Mouse (Mus musculus) limb, embryonic 13.5 days (tissue): ENCODE results near the gene Optc. TPM values are rescaled to one million over a fixed set of nuclear protein-coding genes. Genes with fewer than 3 reads are reported as not detected.

ENCODE experiments used
- ATAC-seq: fragments of 200-750 bp; cut with Nextera tagmentation; 2 replicates; pipeline ENCODE4 v1.8.0; 2017; ENCODE audit warnings: low read depth, moderate number of reproducible peaks, moderate TSS enrichment; ENCODE audit not compliant: low FRiP score
- H3K27ac ChIP-seq: fragments of 300-500 bp; sonication (generic); 2 replicates; pipeline ENCODE4 v1.5.1; 2015; ENCODE audit warnings: inconsistent platforms, mild to moderate bottlenecking, moderate library complexity
- H3K27me3 ChIP-seq: fragments of 300-500 bp; sonication (generic); 2 replicates; pipeline ENCODE4 v1.6.1; 2015; ENCODE audit warnings: mild to moderate bottlenecking, inconsistent platforms
- H3K36me3 ChIP-seq: fragments of 300-500 bp; sonication (generic); 2 replicates; pipeline ENCODE4 v1.6.1; 2015; ENCODE audit warnings: inconsistent platforms, mild to moderate bottlenecking, moderate library complexity
- H3K4me1 ChIP-seq: fragments of 300-500 bp; sonication (generic); 2 replicates; pipeline ENCODE4 v1.6.1; 2015; ENCODE audit warnings: inconsistent platforms
- H3K4me2 ChIP-seq: fragments of 300-500 bp; sonication (generic); replicated peaks from 2 replicates; pipeline ENCODE4 v1.6.1; 2015; ENCODE audit warnings: inconsistent platforms, mild to moderate bottlenecking, moderate library complexity
- H3K4me3 ChIP-seq: fragments of 300-500 bp; sonication (generic); 2 replicates; pipeline ENCODE4 v1.5.1; 2015; ENCODE audit warnings: moderate library complexity, mild to moderate bottlenecking, inconsistent platforms
- H3K9ac ChIP-seq: fragments of 300-500 bp; sonication (generic); 2 replicates; pipeline ENCODE4 v1.6.1; 2015; ENCODE audit warnings: mild to moderate bottlenecking, inconsistent platforms
- H3K9me3 ChIP-seq: fragments of 300-500 bp; sonication (generic); 2 replicates; pipeline ENCODE4 v1.6.1; 2016; ENCODE audit warnings: inconsistent platforms
- WGBS: fragments of 180-500 bp; shearing (Covaris S2); methylation state at CpG from one replicate; pipeline ENCODE4 v1.1.7; 2015; 5-methylcytosine and 5-hydroxymethylcytosine counted together
- polyA plus RNA-seq: library from polyadenylated mRNA; unstranded; fragments of >200 nt; fragmentation: Nextera tagmentation; extraction: Ambion mirVana; gene quantifications from 2 replicates; pipeline ENCODE4 v1.2.1, GENCODE M21; 2015

Optc gene
- polyA plus RNA-seq, 1 experiment from 2014 or later, result 0.81 TPM

- Histone ChIP-seq H3K9ac (no peak overlapping the region), H3K4me2 (no peak overlapping the region), H3K4me3 (no peak overlapping the region), H3K27ac (no peak overlapping the region), H3K4me1 (0 out of 2 replicates have a peak, but pooled peaks cover 4% of the 10 kb centered on the region), H3K36me3 (no peaks in the 10 kb centered on the region), H3K27me3 (peaks cover 7% of the 10 kb centered on the region; the same call in 1 of the 2 replicates), H3K9me3 (no peaks in the 10 kb centered on the region)
- 87% methylated on average over 10 of the region's 10 CpGs for WGBS
- no peak for ATAC-seq
Observed at GRCm38 (mm10) chr1:133934354-133934963, 26.7 kb upstream of the Optc start.

DNA sequence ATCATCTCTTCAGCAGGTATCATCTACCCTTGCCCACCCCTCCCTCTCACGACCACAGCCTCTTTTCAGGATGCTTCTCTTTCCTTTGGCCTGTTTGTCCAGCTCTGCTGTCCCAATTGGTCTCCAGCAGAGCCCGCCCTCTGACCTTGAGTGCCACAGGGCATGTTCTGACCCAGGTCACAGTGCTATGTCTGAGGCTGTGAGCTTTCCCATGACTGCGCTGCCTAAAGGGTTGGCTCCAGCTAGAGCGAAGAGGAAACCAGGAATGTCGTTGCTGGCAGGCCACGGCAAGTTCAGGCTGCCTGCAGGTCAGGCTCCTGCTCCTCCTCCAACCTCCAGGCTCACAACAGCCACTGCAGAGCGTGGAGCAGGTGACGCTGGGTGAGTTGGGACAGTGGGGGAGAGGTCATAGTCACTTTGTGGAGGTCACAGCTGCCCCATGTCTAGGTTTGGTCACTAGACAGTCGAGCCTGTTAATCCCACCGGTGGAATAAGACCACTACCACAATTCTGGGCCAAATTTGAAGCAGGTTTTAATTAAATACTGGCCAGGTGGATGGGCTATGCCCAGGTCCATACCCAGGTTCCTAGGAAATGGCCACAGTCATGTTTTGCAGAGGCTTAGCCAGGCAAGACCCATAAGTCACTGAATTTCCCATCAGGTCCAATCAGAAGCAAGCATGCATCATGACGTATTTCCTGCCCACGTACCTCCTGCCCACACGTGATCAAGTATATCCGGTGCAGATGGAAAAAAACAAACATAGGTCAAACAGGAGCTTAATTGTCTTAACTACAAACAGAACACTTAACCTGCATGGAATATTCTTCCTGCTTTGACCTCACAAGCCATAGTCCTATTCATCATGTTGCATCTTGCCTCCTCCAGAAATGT, 25.7 kb upstream of the Optc start:
- Histone ChIP-seq H3K4me1 (0 out of 2 replicates have a peak, but pooled peaks cover 7% of the 10 kb centered on the region), H3K4me2 (no peak overlapping the region), H3K4me3 (no peak overlapping the region), H3K9me3 (no peaks in the 10 kb centered on the region), H3K9ac (no peak overlapping the region), H3K36me3 (no peaks in the 10 kb centered on the region), H3K27ac (no peak overlapping the region), H3K27me3 (0 out of 2 replicates have a peak, but pooled peaks cover 6% of the 10 kb centered on the region)
- no peak for ATAC-seq
- WGBS, result 55% methylated on average over 14 of the region's 14 CpGs

GRCm38 (mm10) chr1:133929980-133930379, 22.2 kb upstream of the Optc start:
- Histone ChIP-seq H3K36me3 (no peaks in the 10 kb centered on the region), H3K9ac (no peak overlapping the region), H3K4me3 (no peak overlapping the region), H3K27ac (no peak overlapping the region), H3K4me2 (no peak overlapping the region), H3K9me3 (no peaks in the 10 kb centered on the region), H3K4me1 (0 out of 2 replicates have a peak, but pooled peaks cover 7% of the 10 kb centered on the region), H3K27me3 (0 out of 2 replicates have a peak, but pooled peaks cover 6% of the 10 kb centered on the region)
- WGBS, result 53% methylated on average over 3 of the region's 3 CpGs
- ATAC-seq, result no peak

DNA sequence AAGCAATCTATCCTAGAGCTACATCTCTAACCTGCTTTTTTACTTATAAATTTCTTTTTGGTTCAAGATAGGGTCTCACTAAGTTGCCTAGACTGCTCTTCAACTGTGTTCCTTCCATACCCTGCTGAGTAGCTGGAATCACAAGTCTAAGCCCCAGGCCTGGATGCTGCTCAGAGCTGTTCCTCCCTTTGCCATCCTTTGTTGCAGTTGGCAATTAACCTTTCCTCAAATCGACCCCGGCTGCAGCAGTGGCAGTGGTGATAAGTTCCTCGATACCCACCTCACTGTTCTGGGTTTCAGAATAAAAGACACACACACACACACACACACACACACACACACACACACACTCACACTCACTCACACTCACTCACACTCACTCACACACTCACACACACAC, 17.4 kb upstream of the Optc start:
- no peak for ATAC-seq
- Histone ChIP-seq H3K27me3 (no peaks in the 10 kb centered on the region), H3K36me3 (no peaks in the 10 kb centered on the region), H3K4me2 (no peak overlapping the region), H3K27ac (no peak overlapping the region), H3K4me3 (no peak overlapping the region), H3K4me1 (peaks cover 30% of the 10 kb centered on the region), H3K9ac (no peak overlapping the region), H3K9me3 (no peaks in the 10 kb centered on the region)
- 92% methylated on average over 3 of the region's 3 CpGs for WGBS

- Histone ChIP-seq H3K4me1 (peaks cover 38% of the 10 kb centered on the region), H3K27ac (no peak overlapping the region), H3K4me2 (no peak overlapping the region), H3K9ac (no peak overlapping the region), H3K4me3 (no peak overlapping the region), H3K27me3 (0 out of 2 replicates have a peak, but pooled peaks cover 4% of the 10 kb centered on the region), H3K36me3 (no peaks in the 10 kb centered on the region), H3K9me3 (no peaks in the 10 kb centered on the region)
- WGBS, result 26% methylated on average over 7 of the region's 7 CpGs
- no peak for ATAC-seq
Observed at GRCm38 (mm10) chr1:133924141-133924875, 16.5 kb upstream of the Optc start.

DNA sequence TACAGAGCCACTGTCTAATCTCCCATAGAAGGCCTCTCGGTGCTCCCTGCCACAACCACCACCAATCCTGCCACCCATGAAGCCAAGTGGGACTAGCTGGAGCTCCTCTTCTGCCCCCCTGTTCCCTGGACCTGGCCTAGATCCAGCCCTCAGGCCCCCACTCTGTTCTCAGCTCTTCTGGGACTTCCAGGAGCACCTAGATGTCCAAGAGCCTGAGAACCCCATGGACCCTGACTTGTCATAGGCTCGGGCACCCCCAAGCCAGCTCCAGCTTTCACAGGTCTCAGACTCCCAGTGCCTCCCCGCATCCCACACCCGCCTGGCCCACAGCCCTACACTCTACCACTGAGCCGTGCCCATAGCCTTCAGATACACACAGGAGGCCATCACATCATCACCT, 15.3 kb upstream of the Optc start:
- Histone ChIP-seq H3K9me3 (no peaks in the 10 kb centered on the region), H3K27ac (no peak overlapping the region), H3K4me1 (peaks cover 43% of the 10 kb centered on the region), H3K36me3 (no peaks in the 10 kb centered on the region), H3K9ac (no peak overlapping the region), H3K4me2 (no peak overlapping the region), H3K27me3 (0 out of 2 replicates have a peak, but pooled peaks cover 6% of the 10 kb centered on the region), H3K4me3 (no peak overlapping the region)
- WGBS, result 89% methylated on average over 5 of the region's 5 CpGs
- no peak for ATAC-seq

DNA sequence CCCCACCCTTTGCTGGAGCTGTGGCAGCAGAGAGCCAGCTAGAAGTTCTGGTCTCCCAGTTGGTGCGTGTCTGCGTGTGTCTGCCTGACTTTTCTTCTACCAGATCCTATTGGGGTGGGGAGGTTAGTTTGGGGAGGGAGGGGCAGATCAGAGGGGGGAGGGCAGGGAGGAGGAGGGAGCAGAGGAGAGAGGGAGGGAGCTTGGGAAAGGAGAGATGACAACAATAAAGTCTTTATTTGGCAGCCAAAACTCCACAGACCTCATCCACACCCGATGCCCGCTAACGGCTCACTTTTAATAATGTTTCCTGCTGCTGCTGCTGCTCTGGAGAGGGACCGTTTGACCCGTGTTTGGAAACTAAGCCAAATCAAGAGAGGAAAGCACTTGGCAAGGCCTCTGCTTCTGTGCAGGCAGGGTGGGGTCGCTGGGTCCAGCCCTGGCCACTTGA, 13.5 kb upstream of the Optc start, which contains the start of gene Prelp:
Prelp (minus strand) TSS at position 111 of the 448 bp plus-strand sequence.
- H3K36me3 ChIP-seq, result no peaks in the 10 kb centered on the region
- H3K27ac ChIP-seq, result peak within 1 kb of the TSS; percentile 74
- peak; percentile 60 for ATAC-seq
- H3K4me2 ChIP-seq, result peak within 1 kb of the TSS; percentile 45
- H3K9ac ChIP-seq, result peak within 1 kb of the TSS; percentile 14; the same call in 1 of the 2 replicates
- H3K9me3 ChIP-seq, result no peaks in the 10 kb centered on the region
- 9% methylated on average over 8 of the region's 8 CpGs for whole genome bisulfite sequencing
- H3K4me1 ChIP-seq, result peaks cover 55% of the 10 kb centered on the region
- H3K4me3 ChIP-seq, result peak within 1 kb of the TSS; percentile 20
- H3K27me3 ChIP-seq, result 0 out of 2 replicates have a peak, but pooled peaks cover 6% of the 10 kb centered on the region

- 0 out of 2 replicates have a peak overlapping the region, but pooled peaks have one; percentile 14 for H3K9ac ChIP-seq
- H3K9me3 ChIP-seq, result no peaks in the 10 kb centered on the region
- no peaks in the 10 kb centered on the region for H3K36me3 ChIP-seq
- H3K27me3 ChIP-seq, result 0 out of 2 replicates have a peak, but pooled peaks cover 6% of the 10 kb centered on the region
- no peak for ATAC-seq
- peak overlapping the region; percentile 45 for H3K4me2 ChIP-seq
- H3K27ac ChIP-seq, result peak overlapping the region; percentile 74
- WGBS, result 30% methylated on average over 3 of the region's 3 CpGs
- peaks cover 59% of the 10 kb centered on the region for H3K4me1 ChIP-seq
- peak overlapping the region; percentile 20 for H3K4me3 ChIP-seq
Observed at GRCm38 (mm10) chr1:133920876-133921275, 13.1 kb upstream of the Optc start.

DNA sequence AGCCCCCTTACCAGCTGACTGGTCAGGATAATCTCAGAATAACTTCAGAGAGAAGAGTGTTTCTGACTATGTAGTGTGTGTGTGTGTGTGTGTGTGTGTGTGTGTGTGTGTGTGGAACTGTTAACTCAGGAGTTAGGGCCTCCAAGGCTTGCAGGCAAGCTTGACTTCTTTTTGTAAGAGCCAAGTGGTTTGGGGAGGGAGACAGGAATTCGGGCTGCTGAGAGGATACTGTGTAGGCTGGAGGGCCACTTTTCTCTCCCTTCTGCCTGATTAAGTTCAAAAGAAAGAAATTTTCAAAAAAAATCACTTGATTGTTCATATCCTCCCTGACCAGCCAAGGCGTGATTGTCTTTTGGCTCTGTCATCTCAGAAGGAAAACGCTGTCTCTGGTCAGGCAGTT, 12.6 kb upstream of the Optc start:
- H3K9me3 ChIP-seq, result no peaks in the 10 kb centered on the region
- peak overlapping the region; percentile 20; the same call in 1 of the 2 replicates for H3K4me3 ChIP-seq
- WGBS, result 76% methylated on average over 3 of the region's 3 CpGs
- no peak overlapping the region for H3K27ac ChIP-seq
- H3K27me3 ChIP-seq, result 0 out of 2 replicates have a peak, but pooled peaks cover 6% of the 10 kb centered on the region
- no peak for ATAC-seq
- H3K4me2 ChIP-seq, result peak overlapping the region; percentile 45
- peak overlapping the region; percentile 2; the same call in 1 of the 2 replicates for H3K9ac ChIP-seq
- peaks cover 64% of the 10 kb centered on the region for H3K4me1 ChIP-seq
- no peaks in the 10 kb centered on the region for H3K36me3 ChIP-seq

GRCm38 (mm10) chr1:133918088-133918470, 10.3 kb upstream of the Optc start:
- Histone ChIP-seq H3K4me1 (peaks cover 57% of the 10 kb centered on the region), H3K27ac (no peak overlapping the region), H3K27me3 (0 out of 2 replicates have a peak, but pooled peaks cover 6% of the 10 kb centered on the region), H3K9me3 (no peaks in the 10 kb centered on the region), H3K9ac (no peak overlapping the region), H3K4me3 (no peak overlapping the region; the same call in 1 of the 2 replicates), H3K4me2 (peak overlapping the region; percentile 45), H3K36me3 (no peaks in the 10 kb centered on the region)
- ATAC-seq, result no peak
- 49% methylated on average over 6 of the region's 6 CpGs for whole genome bisulfite sequencing

- Histone ChIP-seq H3K27ac (no peak overlapping the region), H3K4me1 (peaks cover 57% of the 10 kb centered on the region), H3K27me3 (0 out of 2 replicates have a peak, but pooled peaks cover 6% of the 10 kb centered on the region), H3K4me3 (peak overlapping the region; percentile 7; the same call in 1 of the 2 replicates), H3K36me3 (no peaks in the 10 kb centered on the region), H3K4me2 (peak overlapping the region; percentile 45), H3K9ac (no peak overlapping the region), H3K9me3 (no peaks in the 10 kb centered on the region)
- WGBS, result 34% methylated on average over 11 of the region's 11 CpGs
- ATAC-seq, result no peak
Observed at GRCm38 (mm10) chr1:133917456-133918087, 9.8 kb upstream of the Optc start.
